Mouse (Mus musculus): ENCODE results near the gene Eva1a. TPM values are rescaled to one million over a fixed set of nuclear protein-coding genes. Genes with fewer than 3 reads are reported as not detected.

Gene Eva1a
- total and polyA plus RNA-seq, 2 experiments from 2014 or later = 0.64 to 2.8 TPM

DNA sequence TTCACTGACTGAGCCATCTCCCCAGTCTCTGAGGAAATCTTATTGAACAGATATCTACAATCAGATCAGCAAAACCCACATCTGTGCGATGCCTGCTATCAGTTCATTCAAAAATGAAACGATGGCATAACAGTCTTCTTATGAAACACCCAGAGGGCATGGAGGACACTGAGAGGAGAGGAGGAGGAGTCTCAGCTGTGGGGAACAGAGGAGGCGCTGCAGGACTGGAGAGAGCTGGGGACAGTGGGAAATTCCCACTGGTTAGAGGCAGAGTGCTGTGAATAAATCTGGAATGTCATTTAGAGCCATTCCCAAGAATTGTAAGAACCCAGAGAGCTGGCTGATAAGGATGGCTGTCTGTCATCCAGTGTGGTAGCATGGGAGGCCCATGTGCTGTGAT is 70.7 kb downstream of the Eva1a start:
- Histone ChIP-seq H3K9me3 (ENCODE audit: low read length) (no peaks in the 10 kb centered on the region), H3K4me1 (ENCODE audit: insufficient read depth, low read length) (no peaks in the 10 kb centered on the region), H3K27me3 (ENCODE audit: insufficient read depth, low read length) (no peaks in the 10 kb centered on the region), H3K27ac (ENCODE audit: low read depth, low read length) (no peak overlapping the region), H3K4me2 (ENCODE audit: low read depth, low read length, poor library complexity, severe bottlenecking) (no peak overlapping the region), H3K36me3 (ENCODE audit: insufficient read depth, low read length) (no peaks in the 10 kb centered on the region), H3K4me3 (ENCODE audit: low read depth, low read length) (no peak overlapping the region), H3K9ac (replicated peaks; ENCODE audit: low read length, poor library complexity, severe bottlenecking) (no peak overlapping the region)
- DNase-seq (ENCODE audit: low spot score) (no peak), ATAC-seq (ENCODE audit: low FRiP score) (no peak)
- WGBS = 82% methylated on average over 3 of the region's 3 CpGs
- TF ChIP-seq CTCF (IDR thresholded peaks at IDR 0.05) = no peak

DNA sequence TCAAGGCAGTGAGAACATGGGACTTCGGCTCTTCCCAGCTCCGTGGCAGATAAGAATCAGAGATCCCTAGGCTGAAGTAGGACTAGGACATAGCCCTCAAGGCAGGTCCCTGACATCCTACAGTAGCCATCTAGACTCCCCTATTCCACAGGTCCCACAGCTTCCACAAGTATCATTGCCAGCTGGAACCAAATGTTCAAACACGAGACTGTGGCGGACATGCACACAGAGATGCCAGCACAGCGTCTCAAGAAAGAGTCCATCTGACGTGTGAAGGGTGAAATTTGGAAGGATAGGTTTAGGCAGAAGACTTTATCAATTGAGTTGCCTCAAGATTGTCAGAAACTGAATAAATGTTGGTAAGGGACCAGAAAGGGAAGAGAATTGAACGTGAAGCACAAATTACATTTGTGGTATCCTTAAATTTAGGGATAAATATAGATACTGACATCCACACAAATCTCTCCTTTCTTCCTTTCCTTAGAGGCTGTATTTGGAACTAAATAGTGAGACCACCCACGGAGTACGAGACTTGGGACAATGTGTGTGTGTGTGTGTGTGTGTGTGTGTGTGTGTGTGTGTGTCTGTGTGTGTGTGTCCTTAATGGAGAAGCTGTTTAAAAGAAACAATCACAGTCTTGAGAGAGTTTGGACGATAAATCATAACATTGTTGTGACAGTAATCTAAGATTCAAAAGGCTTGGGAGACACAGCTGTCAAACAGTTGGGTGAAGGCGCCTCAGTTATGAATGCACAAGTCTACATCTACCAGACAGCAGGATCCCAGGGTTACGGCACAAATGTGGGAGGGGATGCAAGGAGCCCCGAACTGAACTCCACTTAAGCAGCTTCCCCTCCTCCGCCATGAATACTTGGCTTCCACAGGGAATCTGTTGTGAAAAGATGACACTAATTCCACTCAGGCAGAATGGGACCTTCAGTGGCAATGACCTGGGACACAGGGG is 71.6 kb downstream of the Eva1a start:
- H3K36me3 ChIP-seq (ENCODE audit: insufficient read depth, low read length) = no peaks in the 10 kb centered on the region
- no peaks in the 10 kb centered on the region for H3K4me1 ChIP-seq (ENCODE audit: insufficient read depth, low read length)
- H3K9ac ChIP-seq (replicated peaks; ENCODE audit: low read length, poor library complexity, severe bottlenecking) = no peak overlapping the region
- no peaks in the 10 kb centered on the region for H3K27me3 ChIP-seq (ENCODE audit: insufficient read depth, low read length)
- TF ChIP-seq CTCF (IDR thresholded peaks at IDR 0.05) = no peak
- DNase-seq (ENCODE audit: low spot score) (no peak), ATAC-seq (ENCODE audit: low FRiP score) (no peak)
- H3K4me3 ChIP-seq (ENCODE audit: low read depth, low read length) = no peak overlapping the region
- 60% methylated on average over 14 of the region's 14 CpGs for WGBS
- H3K27ac ChIP-seq (ENCODE audit: low read depth, low read length) = no peak overlapping the region
- no peaks in the 10 kb centered on the region for H3K9me3 ChIP-seq (ENCODE audit: low read length)
- H3K4me2 ChIP-seq (ENCODE audit: low read depth, low read length, poor library complexity, severe bottlenecking) = no peak overlapping the region

DNA sequence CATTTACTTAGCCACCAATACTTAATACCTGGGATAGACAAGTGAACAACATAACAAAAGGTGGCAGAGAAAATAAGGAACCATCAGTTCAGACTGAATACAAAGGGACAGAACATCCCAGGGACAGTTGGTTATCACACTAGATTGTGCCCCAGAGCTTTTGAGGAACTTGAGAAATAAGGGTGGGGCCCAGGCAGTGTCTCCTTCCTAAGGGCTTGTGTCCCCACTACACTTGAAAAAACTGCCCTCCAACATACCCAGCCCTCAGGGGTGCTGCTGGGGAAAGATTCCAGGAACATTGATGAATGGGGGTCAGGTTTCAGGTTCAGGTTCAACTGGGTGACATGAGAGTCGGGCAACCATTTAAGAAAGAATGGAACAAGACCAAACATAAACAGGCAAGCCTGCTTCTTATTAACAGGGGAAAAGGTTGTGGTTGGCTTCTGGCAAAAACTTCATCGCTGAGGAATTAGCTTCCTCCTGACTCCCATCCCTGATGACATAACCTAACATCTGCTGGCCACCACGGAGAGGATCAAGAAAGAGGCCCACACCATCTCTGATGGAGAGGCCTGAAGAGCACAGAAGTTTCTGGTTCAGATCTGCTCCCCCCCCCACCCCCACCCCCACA is 74.6 kb downstream of the Eva1a start:
- no peak overlapping the region for H3K27ac ChIP-seq (ENCODE audit: low read depth, low read length)
- no peaks in the 10 kb centered on the region for H3K9me3 ChIP-seq (ENCODE audit: low read length)
- DNase-seq (ENCODE audit: low spot score) = no peak
- H3K27me3 ChIP-seq (ENCODE audit: insufficient read depth, low read length) = no peaks in the 10 kb centered on the region
- ATAC-seq (ENCODE audit: low FRiP score) = no peak
- WGBS = 85% methylated on average over 3 of the region's 3 CpGs
- TF ChIP-seq CTCF (IDR thresholded peaks at IDR 0.05) = no peak
- H3K4me1 ChIP-seq (ENCODE audit: insufficient read depth, low read length) = no peaks in the 10 kb centered on the region
- H3K9ac ChIP-seq (replicated peaks; ENCODE audit: low read length, poor library complexity, severe bottlenecking) = no peak overlapping the region
- H3K4me3 ChIP-seq (ENCODE audit: low read depth, low read length) = no peak overlapping the region
- no peaks in the 10 kb centered on the region for H3K36me3 ChIP-seq (ENCODE audit: insufficient read depth, low read length)
- no peak overlapping the region for H3K4me2 ChIP-seq (ENCODE audit: low read depth, low read length, poor library complexity, severe bottlenecking)

DNA sequence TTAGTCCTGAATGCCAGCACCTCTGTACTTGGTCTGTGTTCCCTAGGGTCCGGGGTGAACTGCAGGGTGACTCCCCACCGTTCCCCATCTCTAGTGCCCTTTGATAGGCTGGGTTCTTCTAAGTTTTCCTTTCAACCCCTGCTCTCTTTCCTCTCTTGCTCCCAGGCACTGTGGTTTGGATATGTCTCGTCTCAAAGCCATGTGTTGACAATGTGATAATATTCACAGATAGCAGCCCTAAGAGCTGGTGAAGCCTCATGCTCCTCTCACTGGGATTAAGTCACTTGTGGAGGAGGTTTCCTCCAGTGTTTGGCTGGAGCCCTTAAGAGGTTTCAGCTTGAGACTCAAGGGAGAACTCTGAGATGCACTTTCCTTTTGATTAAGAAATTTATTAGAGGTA is 75.3 kb downstream of the Eva1a start:
- Histone ChIP-seq H3K36me3 (ENCODE audit: insufficient read depth, low read length) (no peaks in the 10 kb centered on the region), H3K27me3 (ENCODE audit: insufficient read depth, low read length) (no peaks in the 10 kb centered on the region), H3K27ac (ENCODE audit: low read depth, low read length) (no peak overlapping the region), H3K9me3 (ENCODE audit: low read length) (no peaks in the 10 kb centered on the region), H3K4me3 (ENCODE audit: low read depth, low read length) (no peak overlapping the region), H3K4me2 (ENCODE audit: low read depth, low read length, poor library complexity, severe bottlenecking) (no peak overlapping the region), H3K4me1 (ENCODE audit: insufficient read depth, low read length) (no peaks in the 10 kb centered on the region), H3K9ac (replicated peaks; ENCODE audit: low read length, poor library complexity, severe bottlenecking) (no peak overlapping the region)
- ATAC-seq (ENCODE audit: low FRiP score) = no peak
- no peak for DNase-seq (ENCODE audit: low spot score)
- 86% methylated on average over 3 of the region's 3 CpGs for WGBS
- TF ChIP-seq CTCF (IDR thresholded peaks at IDR 0.05) = no peak

DNA sequence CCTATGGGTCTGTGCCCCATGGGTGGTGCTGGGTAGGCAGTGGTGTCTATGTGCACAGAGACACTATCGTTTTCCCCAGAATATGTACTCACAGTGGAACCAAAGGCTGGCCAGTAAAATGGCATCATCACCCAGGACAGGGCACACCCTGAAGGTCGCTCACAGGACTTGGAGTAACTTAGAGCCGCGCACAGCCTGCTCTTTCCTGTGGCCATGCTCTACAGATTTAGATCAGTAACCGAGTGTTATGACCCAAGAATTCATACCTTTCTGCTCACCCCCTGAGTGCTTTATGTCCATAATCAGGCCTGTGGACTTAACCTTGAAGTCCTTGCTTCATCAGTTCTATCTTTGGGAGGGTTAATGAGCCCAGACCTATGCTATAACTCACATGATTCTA is 77.0 kb downstream of the Eva1a start:
- no peak for TF ChIP-seq CTCF (IDR thresholded peaks at IDR 0.05)
- no peaks in the 10 kb centered on the region for H3K36me3 ChIP-seq (ENCODE audit: insufficient read depth, low read length)
- DNase-seq (ENCODE audit: low spot score) (no peak), ATAC-seq (ENCODE audit: low FRiP score) (no peak)
- H3K27me3 ChIP-seq (ENCODE audit: insufficient read depth, low read length) = no peaks in the 10 kb centered on the region
- H3K4me1 ChIP-seq (ENCODE audit: insufficient read depth, low read length) = no peaks in the 10 kb centered on the region
- H3K4me2 ChIP-seq (ENCODE audit: low read depth, low read length, poor library complexity, severe bottlenecking) = no peak overlapping the region
- H3K4me3 ChIP-seq (ENCODE audit: low read depth, low read length) = no peak overlapping the region
- no peak overlapping the region for H3K27ac ChIP-seq (ENCODE audit: low read depth, low read length)
- 89% methylated on average over 5 of the region's 5 CpGs for WGBS
- no peak overlapping the region for H3K9ac ChIP-seq (replicated peaks; ENCODE audit: low read length, poor library complexity, severe bottlenecking)
- no peaks in the 10 kb centered on the region for H3K9me3 ChIP-seq (ENCODE audit: low read length)

Data from midbrain, postnatal 0 days (tissue).